Comparison of ENCODE assay signal across 20 mouse cellular contexts in the genomic region with DNA sequence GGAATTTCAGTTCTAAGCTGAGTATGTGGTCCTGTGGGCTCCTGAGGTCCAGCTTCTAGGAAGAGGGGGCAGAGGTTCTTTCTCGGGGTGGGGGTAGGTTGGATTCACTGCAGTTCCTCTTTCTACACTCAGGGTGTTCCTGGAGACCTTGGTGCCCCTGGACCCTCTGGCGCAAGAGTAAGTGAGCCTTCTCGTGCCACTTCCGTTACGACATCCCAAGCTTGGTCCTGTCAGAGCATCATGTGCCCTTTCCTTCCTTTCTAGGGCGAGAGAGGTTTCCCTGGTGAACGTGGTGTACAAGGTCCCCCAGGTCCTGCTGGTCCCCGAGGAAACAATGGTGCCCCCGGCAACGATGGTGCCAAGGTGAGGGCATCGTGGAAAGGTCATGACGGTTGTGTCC. TPM values are rescaled to one million over a fixed set of nuclear protein-coding genes. Genes with fewer than 3 reads are reported as not detected.
DNase-seq lines count a peak whose midpoint lies in the region; ATAC-seq and TF ChIP-seq lines count a peak whose summit lies in the region.
"Had no signal": no experiment of that assay in that cellular context is flagged by ENCODE, and none has a peak within 500 bp of the region (broad histone marks: within the 10 kb centered on the region; RNA-seq: fewer than 3 reads in every experiment).

No protein-coding gene starts in this region.

- H3K4me1 ChIP-seq in kidney, embryonic 14.5 days (ENCODE audit: control insufficient read depth, insufficient read depth, low read length), result no peaks in the 10 kb centered on the region
- H3K4me1 ChIP-seq in bone marrow, adult 2 months (ENCODE audit: control insufficient read depth, insufficient read depth, low read length), result peaks cover 2% of the 10 kb centered on the region; the same call in 1 of the 2 replicates
- peaks cover 82% of the 10 kb centered on the region for H3K4me1 ChIP-seq in embryonic facial prominence, embryonic 15.5 days
- peaks cover 11% of the 10 kb centered on the region; the same call in 1 of the 2 replicates for H3K4me1 ChIP-seq in stomach, embryonic 15.5 days
- H3K4me1 ChIP-seq in hindbrain, postnatal 0 days (ENCODE audit: insufficient read depth, low read length), result no peaks in the 10 kb centered on the region
- H3K4me1 ChIP-seq: hindbrain, embryonic 13.5 days had no signal

- H3K27ac ChIP-seq in kidney, embryonic 14.5 days (ENCODE audit: low read depth, low read length), result peak overlapping the region; percentile 67; the same call in 1 of the 2 replicates
- peak overlapping the region; percentile 49 for H3K27ac ChIP-seq in bone marrow, adult 2 months (ENCODE audit: control insufficient read depth, insufficient read depth, low read depth, low read length, poor library complexity)
- H3K27ac ChIP-seq in embryonic facial prominence, embryonic 15.5 days (replicated peaks), result peak overlapping the region; percentile 98
- peak overlapping the region; percentile 75 for H3K27ac ChIP-seq in stomach, embryonic 15.5 days
- no peak overlapping the region for H3K27ac ChIP-seq in hindbrain, postnatal 0 days
- H3K27ac ChIP-seq: hindbrain, embryonic 13.5 days; kidney, postnatal 0 days had no signal

- H3K9me3 ChIP-seq in kidney, embryonic 14.5 days (ENCODE audit: control insufficient read depth, low read length), result no peaks in the 10 kb centered on the region
- no peaks in the 10 kb centered on the region for H3K9me3 ChIP-seq in embryonic facial prominence, embryonic 15.5 days (replicated peaks)
- H3K9me3 ChIP-seq in stomach, embryonic 15.5 days, result no peaks in the 10 kb centered on the region
- no peaks in the 10 kb centered on the region for H3K9me3 ChIP-seq in hindbrain, postnatal 0 days (ENCODE audit: low read length)
- H3K9me3 ChIP-seq: hindbrain, embryonic 13.5 days had no signal

- ATAC-seq in kidney, embryonic 14.5 days (ENCODE audit: low FRiP score, low TSS enrichment), result no peak
- ATAC-seq in embryonic facial prominence, embryonic 15.5 days (ENCODE audit: insufficient number of reproducible peaks, low FRiP score, low TSS enrichment, low read depth), result no peak
- no peak for ATAC-seq in stomach, embryonic 15.5 days (ENCODE audit: insufficient read depth, low FRiP score, low read depth)
- no peak for ATAC-seq in hindbrain, postnatal 0 days
- ATAC-seq: forebrain, postnatal 0 days had no signal

- no peak for DNase-seq in kidney, postnatal 14 days
- DNase-seq in hindbrain, postnatal 0 days (ENCODE audit: low spot score), result no peak
- no peak for DNase-seq in frontal cortex, postnatal 25 days (ENCODE audit: low spot score in 2 of 2)
- DNase-seq: adrenal gland, postnatal 14 days; cerebellum, adult 9-11 months; embryo, embryonic 11 days; forebrain, postnatal 0 days; gastrocnemius, postnatal 25 days; lung, postnatal 14 days; spleen, adult 18-20 months had no signal

- H3K4me2 ChIP-seq in kidney, embryonic 14.5 days (replicated peaks; ENCODE audit: low read depth, low read length), result no peak overlapping the region
- H3K4me2 ChIP-seq in embryonic facial prominence, embryonic 15.5 days (replicated peaks), result peak overlapping the region; percentile 6; the same call in 1 of the 2 replicates
- peak overlapping the region; percentile 3; the same call in 1 of the 2 replicates for H3K4me2 ChIP-seq in stomach, embryonic 15.5 days
- no peak overlapping the region for H3K4me2 ChIP-seq in hindbrain, postnatal 0 days (ENCODE audit: low read depth, low read length)
- H3K4me2 ChIP-seq: hindbrain, embryonic 13.5 days; liver, embryonic 11.5 days; midbrain, embryonic 11.5 days had no signal

- TF ChIP-seq CTCF in bone marrow, adult 2 months (IDR thresholded peaks at IDR 0.05; ENCODE audit: control insufficient read depth, insufficient read depth, low read length), result no peak
- TF ChIP-seq CTCF in hindbrain, postnatal 0 days (IDR thresholded peaks at IDR 0.05; ENCODE audit: low read depth), result no peak

- TF ChIP-seq POLR2A in bone marrow, adult 2 months (IDR thresholded peaks at IDR 0.05; ENCODE audit: borderline replicate concordance, control insufficient read depth, low read depth, low read length), result no peak

- H3K9ac ChIP-seq in kidney, embryonic 14.5 days (ENCODE audit: low read depth, low read length), result no peak overlapping the region
- H3K9ac ChIP-seq in embryonic facial prominence, embryonic 15.5 days, result no peak overlapping the region
- no peak overlapping the region for H3K9ac ChIP-seq in stomach, embryonic 15.5 days
- no peak overlapping the region for H3K9ac ChIP-seq in hindbrain, postnatal 0 days (replicated peaks; ENCODE audit: low read length)
- H3K9ac ChIP-seq: forebrain, postnatal 0 days; hindbrain, embryonic 13.5 days had no signal

- peaks cover 88% of the 10 kb centered on the region for H3K36me3 ChIP-seq in kidney, embryonic 14.5 days (ENCODE audit: control insufficient read depth, insufficient read depth, low read length)
- peaks cover 97% of the 10 kb centered on the region for H3K36me3 ChIP-seq in embryonic facial prominence, embryonic 15.5 days
- H3K36me3 ChIP-seq in stomach, embryonic 15.5 days, result peaks cover 63% of the 10 kb centered on the region
- H3K36me3 ChIP-seq in hindbrain, postnatal 0 days (ENCODE audit: insufficient read depth, low read length), result no peaks in the 10 kb centered on the region
- H3K36me3 ChIP-seq: hindbrain, embryonic 13.5 days had no signal

- no peak overlapping the region for H3K4me3 ChIP-seq in kidney, embryonic 14.5 days (ENCODE audit: low read length)
- H3K4me3 ChIP-seq in bone marrow, adult 2 months (replicated peaks; ENCODE audit: control insufficient read depth, low read depth, low read length), result peak overlapping the region; percentile 0
- no peak overlapping the region for H3K4me3 ChIP-seq in embryonic facial prominence, embryonic 15.5 days (replicated peaks)
- no peak overlapping the region for H3K4me3 ChIP-seq in stomach, embryonic 15.5 days (replicated peaks)
- no peak overlapping the region for H3K4me3 ChIP-seq in hindbrain, postnatal 0 days (ENCODE audit: low read length)
- H3K4me3 ChIP-seq: hindbrain, embryonic 13.5 days had no signal

- H3K27me3 ChIP-seq in kidney, embryonic 14.5 days (ENCODE audit: control insufficient read depth, insufficient read depth, low read length), result no peaks in the 10 kb centered on the region
- no peaks in the 10 kb centered on the region for H3K27me3 ChIP-seq in embryonic facial prominence, embryonic 15.5 days
- no peaks in the 10 kb centered on the region for H3K27me3 ChIP-seq in stomach, embryonic 15.5 days (replicated peaks)
- H3K27me3 ChIP-seq in hindbrain, postnatal 0 days (ENCODE audit: insufficient read depth, low read length), result no peaks in the 10 kb centered on the region

- 88% methylated on average over 12 of the region's 12 CpGs for WGBS in kidney, embryonic 14.5 days
- WGBS in bone marrow, adult 2 months, result 38% methylated on average over 12 of the region's 12 CpGs
- WGBS in embryonic facial prominence, embryonic 15.5 days, result 85% methylated on average over 12 of the region's 12 CpGs
- 79% methylated on average over 12 of the region's 12 CpGs for WGBS in stomach, embryonic 15.5 days
- 85% methylated on average over 12 of the region's 12 CpGs for WGBS in hindbrain, postnatal 0 days

RNA-seq across cellular contexts. Expression of a gene that starts 9.2 kb away (rescaled TPM):
- polyA plus RNA-seq in kidney, embryonic 14.5 days (2014; fragmentation: Nextera tagmentation; extraction: Ambion mirVana), result 248 and 380 TPM in 2 replicates
- polyA plus RNA-seq in bone marrow, adult 2 months (2011; ENCODE audit: insufficient read depth, insufficient read length, low replicate concordance, missing spikeins), result 30.0 and 79.6 TPM in 2 replicates
- 4,177 and 4,242 TPM in 2 replicates for polyA plus RNA-seq in embryonic facial prominence, embryonic 15.5 days (2015; fragmentation: Nextera tagmentation; extraction: Ambion mirVana)
- polyA plus RNA-seq in stomach, embryonic 15.5 days (2015; fragmentation: Nextera tagmentation; extraction: Ambion mirVana), result 1,375 and 1,459 TPM in 2 replicates
- total RNA-seq in hindbrain, postnatal 0 days (2014; rRNA removed), result 48.3 and 53.0 TPM in 2 replicates
- polyA plus RNA-seq in hindbrain, postnatal 0 days (2015; fragmentation: Nextera tagmentation; extraction: Ambion mirVana), result 56.5 and 73.3 TPM in 2 replicates
- total RNA-seq: neutrophil, adult 5-6 weeks had no signal

RNA-seq across cellular contexts. Expression of a gene that starts 22.2 kb away (rescaled TPM):
- polyA plus RNA-seq in kidney, embryonic 14.5 days (2014; fragmentation: Nextera tagmentation; extraction: Ambion mirVana), result not detected in 2 replicates
- polyA plus RNA-seq in bone marrow, adult 2 months (2011; ENCODE audit: insufficient read depth, insufficient read length, low replicate concordance, missing spikeins), result not detected in 2 replicates
- 0.25 TPM in 1 of 2 replicates, not detected in the other for polyA plus RNA-seq in embryonic facial prominence, embryonic 15.5 days (2015; fragmentation: Nextera tagmentation; extraction: Ambion mirVana)
- not detected in 2 replicates for polyA plus RNA-seq in stomach, embryonic 15.5 days (2015; fragmentation: Nextera tagmentation; extraction: Ambion mirVana)
- not detected in 2 replicates for total RNA-seq in hindbrain, postnatal 0 days (2014; rRNA removed)
- polyA plus RNA-seq in hindbrain, postnatal 0 days (2015; fragmentation: Nextera tagmentation; extraction: Ambion mirVana), result not detected in 2 replicates
- total RNA-seq: adrenal gland, postnatal 14 days; CH12.LX; forebrain, postnatal 0 days; gastrocnemius, postnatal 25 days; neutrophil, adult 5-6 weeks had no signal
- polyA plus RNA-seq: forebrain, postnatal 0 days; hindbrain, embryonic 13.5 days; kidney, postnatal 0 days; liver, embryonic 11.5 days; midbrain, embryonic 11.5 days had no signal

RNA-seq across cellular contexts. Expression of a gene that starts 30.9 kb away (rescaled TPM):
- 0.24 TPM in 1 of 2 replicates, not detected in the other for polyA plus RNA-seq in kidney, embryonic 14.5 days (2014; fragmentation: Nextera tagmentation; extraction: Ambion mirVana)
- not detected in 2 replicates for polyA plus RNA-seq in bone marrow, adult 2 months (2011; ENCODE audit: insufficient read depth, insufficient read length, low replicate concordance, missing spikeins)
- polyA plus RNA-seq in embryonic facial prominence, embryonic 15.5 days (2015; fragmentation: Nextera tagmentation; extraction: Ambion mirVana), result 11.7 and 14.6 TPM in 2 replicates
- 0.17 and 0.27 TPM in 2 replicates for polyA plus RNA-seq in stomach, embryonic 15.5 days (2015; fragmentation: Nextera tagmentation; extraction: Ambion mirVana)
- 0.36 and 0.52 TPM in 2 replicates for total RNA-seq in hindbrain, postnatal 0 days (2014; rRNA removed)
- 0.26 and 0.28 TPM in 2 replicates for polyA plus RNA-seq in hindbrain, postnatal 0 days (2015; fragmentation: Nextera tagmentation; extraction: Ambion mirVana)
- total RNA-seq: adrenal gland, postnatal 14 days; forebrain, postnatal 0 days; neutrophil, adult 5-6 weeks had no signal
- polyA plus RNA-seq: midbrain, embryonic 11.5 days had no signal

RNA-seq across cellular contexts. Expression of a gene that starts 45.6 kb away (rescaled TPM):
- 12.0 and 14.6 TPM in 2 replicates for polyA plus RNA-seq in kidney, embryonic 14.5 days (2014; fragmentation: Nextera tagmentation; extraction: Ambion mirVana)
- 68.1 and 73.2 TPM in 2 replicates for polyA plus RNA-seq in bone marrow, adult 2 months (2011; ENCODE audit: insufficient read depth, insufficient read length, low replicate concordance, missing spikeins)
- polyA plus RNA-seq in embryonic facial prominence, embryonic 15.5 days (2015; fragmentation: Nextera tagmentation; extraction: Ambion mirVana), result 11.0 and 12.8 TPM in 2 replicates
- 10.3 TPM in 2 replicates for polyA plus RNA-seq in stomach, embryonic 15.5 days (2015; fragmentation: Nextera tagmentation; extraction: Ambion mirVana)
- 170 and 190 TPM in 2 replicates for total RNA-seq in hindbrain, postnatal 0 days (2014; rRNA removed)
- polyA plus RNA-seq in hindbrain, postnatal 0 days (2015; fragmentation: Nextera tagmentation; extraction: Ambion mirVana), result 18.8 and 19.4 TPM in 2 replicates

Comparison
In these comparisons a context has a peak if more than half of its experiments do, and no peak if none do; other contexts are left out.
1. H3K4me2 ChIP-seq: peak in embryonic facial prominence, embryonic 15.5 days (single experiment) and stomach, embryonic 15.5 days (single experiment); none in kidney, embryonic 14.5 days (single experiment) and hindbrain, postnatal 0 days (single experiment).